Mouse (Mus musculus) adipose tissue, adult 10 weeks (tissue): ENCODE measurements around the gene Cyp2c65. TPM values are rescaled to one million over a fixed set of nuclear protein-coding genes. Genes with fewer than 3 reads are reported as not detected.

ENCODE experiments used
- polyA plus RNA-seq: library from polyadenylated mRNA; stranded (reverse); fragments of 350-450 nt; fragmentation: Illumina TruSeq; extraction: RNeasy Lipid Tissue Mini Kit (QIAGEN cat#74804); gene quantifications from one replicate; pipeline ENCODE4 v1.2.3, GENCODE M21; 2014; ENCODE audit warnings: low read depth, low replicate concordance

The Cyp2c65 gene
- polyA plus RNA-seq = not detected

GRCm38 (mm10) chr19:39060719-39061118 is at the start of gene Cyp2c65:
Gene Cyp2c65, plus strand, starts transcription at chr19:39061015.

DNA sequence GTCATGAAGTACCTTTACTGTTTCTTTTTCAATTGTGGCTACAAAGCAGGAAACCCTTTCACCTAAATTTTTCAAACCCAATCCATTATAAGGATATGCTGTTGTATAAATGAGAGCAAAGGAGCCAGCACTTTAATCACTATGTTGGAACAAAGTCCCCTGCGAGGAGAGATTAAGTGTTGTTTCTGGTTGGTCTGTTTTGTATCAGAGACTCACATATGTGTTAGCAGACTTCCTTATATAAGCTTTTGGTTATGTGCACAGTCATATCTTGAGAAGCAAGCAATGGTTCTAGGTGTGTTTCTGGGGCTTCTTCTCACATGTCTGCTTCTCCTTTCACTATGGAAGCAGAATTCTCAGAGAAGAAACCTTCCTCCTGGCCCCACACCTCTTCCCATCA is 52.8 kb downstream of the Cyp2c65 start, which contains the start of gene Cyp2c66:
Gene Cyp2c66 (plus strand): TSS at position 255 of the 400 bp plus-strand sequence.

Other genes with a start within 250 kb of the Cyp2c65 start
- 7.9 TPM for gene Noc3l, start 241.8 kb upstream of the Cyp2c65 start, polyA plus RNA-seq
- gene Tbc1d12, start 224.4 kb upstream of the Cyp2c65 start, polyA plus RNA-seq = 7.2 TPM
- gene Hells, start 130.1 kb upstream of the Cyp2c65 start, polyA plus RNA-seq = 2.4 TPM
- 0.15 TPM for gene Cyp2c55, start 54.0 kb upstream of the Cyp2c65 start, polyA plus RNA-seq
- gene Cyp2c66, start 52.9 kb downstream of the Cyp2c65 start, polyA plus RNA-seq = not detected
- not detected for gene Cyp2c29, start 208.4 kb downstream of the Cyp2c65 start, polyA plus RNA-seq